Mouse (Mus musculus) thymus, adult 2 months (tissue): Measurements from ENCODE around the gene Zfhx3.

Experiments
- CTCF ChIP-seq: fragments of 200-500 bp; IDR thresholded peaks from 2 replicates; pipeline ENCODE4 v1.5.1; 2012; ENCODE audit warnings: mild to moderate bottlenecking, control low read depth, low read length, moderate library complexity, borderline replicate concordance; ENCODE audit not compliant: control insufficient read depth, poor library complexity, insufficient read depth; ENCODE audit errors: extremely low read depth
- POLR2A ChIP-seq: fragments of 200-500 bp; IDR thresholded peaks from 2 replicates; pipeline ENCODE4 v1.6.1; 2012; ENCODE audit warnings: mild to moderate bottlenecking, low read length, control low read depth, moderate library complexity; ENCODE audit not compliant: control insufficient read depth, poor library complexity, insufficient read depth; ENCODE audit errors: extremely low read depth

- TF ChIP-seq CTCF (no peak), POLR2A (no peak)
Observed at GRCm38 (mm10) chr8:108264593-108265160, 322.2 kb downstream of the Zfhx3 start.
